ENCODE assay signal across 21 mouse cellular contexts in genomic region chr11:106054600-106054999, GRCm38 (mm10). TPM values are rescaled to one million over a fixed set of nuclear protein-coding genes. Genes with fewer than 3 reads are reported as not detected.
DNase-seq lines count a peak whose midpoint lies in the region; ATAC-seq lines count a peak whose summit lies in the region.
"Had no signal": no experiment of that assay in that cellular context is flagged by ENCODE, and none has a peak within 500 bp of the region (broad histone marks: within the 10 kb centered on the region; RNA-seq: fewer than 3 reads in every experiment).

No protein-coding gene starts in this region.

- no peaks in the 10 kb centered on the region for H3K9me3 ChIP-seq in megakaryocyte, embryonic 14.5 days
- H3K9me3 ChIP-seq in liver, embryonic 12.5 days (replicated peaks), result no peaks in the 10 kb centered on the region
- H3K9me3 ChIP-seq in liver, embryonic 16.5 days (replicated peaks; ENCODE audit: control insufficient read depth, low read length), result no peaks in the 10 kb centered on the region
- H3K9me3 ChIP-seq in forebrain, embryonic 15.5 days, result no peaks in the 10 kb centered on the region
- H3K9me3 ChIP-seq: embryonic facial prominence, embryonic 13.5 days; forebrain, embryonic 12.5 days; heart, embryonic 13.5 days; hindbrain, embryonic 13.5 days had no signal

- peak overlapping the region; percentile 12 for H3K4me3 ChIP-seq in megakaryocyte, embryonic 14.5 days (replicated peaks)
- H3K4me3 ChIP-seq in liver, embryonic 12.5 days, result no peak overlapping the region
- no peak overlapping the region for H3K4me3 ChIP-seq in liver, embryonic 16.5 days (ENCODE audit: low read depth, low read length)
- H3K4me3 ChIP-seq in forebrain, embryonic 15.5 days, result no peak overlapping the region
- H3K4me3 ChIP-seq: embryonic facial prominence, embryonic 13.5 days; forebrain, embryonic 12.5 days; heart, embryonic 13.5 days; hindbrain, embryonic 13.5 days had no signal

- ATAC-seq in megakaryocyte, adult 5-6 weeks (ENCODE audit: poor library complexity, severe bottlenecking), result no peak
- ATAC-seq in liver, embryonic 12.5 days, result peak; percentile 67
- peak; percentile 47 for ATAC-seq in liver, embryonic 16.5 days (ENCODE audit: low read depth)
- ATAC-seq in forebrain, embryonic 15.5 days (replicated peaks), result no peak
- ATAC-seq: activated CD4-positive, CD25-positive, alpha-beta regulatory T cell, adult 4 months; forebrain, postnatal 0 days; Patski had no signal

- H3K4me1 ChIP-seq in megakaryocyte, embryonic 14.5 days, result peaks cover 54% of the 10 kb centered on the region
- H3K4me1 ChIP-seq in liver, embryonic 12.5 days, result peaks cover 55% of the 10 kb centered on the region
- peaks cover 42% of the 10 kb centered on the region for H3K4me1 ChIP-seq in liver, embryonic 16.5 days (ENCODE audit: control insufficient read depth, low read depth, low read length)
- H3K4me1 ChIP-seq in forebrain, embryonic 15.5 days, result no peaks in the 10 kb centered on the region
- H3K4me1 ChIP-seq: embryonic facial prominence, embryonic 13.5 days; forebrain, embryonic 12.5 days; heart, embryonic 13.5 days; hindbrain, embryonic 13.5 days had no signal

- 52% methylated on average over 8 of the region's 8 CpGs for WGBS in liver, embryonic 12.5 days (ENCODE audit: insufficient replicate concordance)
- 54% methylated on average over 8 of the region's 8 CpGs for WGBS in liver, embryonic 16.5 days (ENCODE audit: insufficient replicate concordance)
- WGBS in forebrain, embryonic 15.5 days, result 96% methylated on average over 8 of the region's 8 CpGs

- H3K9ac ChIP-seq in liver, embryonic 12.5 days, result no peak overlapping the region
- no peak overlapping the region for H3K9ac ChIP-seq in liver, embryonic 16.5 days (ENCODE audit: low read depth, low read length)
- no peak overlapping the region for H3K9ac ChIP-seq in forebrain, embryonic 15.5 days (replicated peaks)
- H3K9ac ChIP-seq: embryonic facial prominence, embryonic 13.5 days; forebrain, embryonic 12.5 days; forebrain, postnatal 0 days; heart, embryonic 13.5 days; hindbrain, embryonic 13.5 days had no signal

- H3K27me3 ChIP-seq in megakaryocyte, embryonic 14.5 days (replicated peaks), result no peaks in the 10 kb centered on the region
- no peaks in the 10 kb centered on the region for H3K27me3 ChIP-seq in liver, embryonic 12.5 days (replicated peaks)
- no peaks in the 10 kb centered on the region for H3K27me3 ChIP-seq in liver, embryonic 16.5 days (ENCODE audit: control insufficient read depth, insufficient read depth, low read depth, low read length)
- H3K27me3 ChIP-seq in forebrain, embryonic 15.5 days, result no peaks in the 10 kb centered on the region
- H3K27me3 ChIP-seq: embryonic facial prominence, embryonic 13.5 days; forebrain, embryonic 12.5 days; heart, embryonic 13.5 days; hindbrain, embryonic 13.5 days; Patski had no signal

- intact Hi-C loops in heart, postnatal 10 days (cut with DNase I), result no loop called here

- peak overlapping the region; percentile 85 for H3K27ac ChIP-seq in liver, embryonic 12.5 days
- peak overlapping the region; percentile 59 for H3K27ac ChIP-seq in liver, embryonic 16.5 days (ENCODE audit: low read length)
- H3K27ac ChIP-seq in forebrain, embryonic 15.5 days (replicated peaks), result no peak overlapping the region
- H3K27ac ChIP-seq: embryonic facial prominence, embryonic 13.5 days; forebrain, embryonic 12.5 days; heart, embryonic 13.5 days; hindbrain, embryonic 13.5 days had no signal

- peaks cover 97% of the 10 kb centered on the region for H3K36me3 ChIP-seq in megakaryocyte, embryonic 14.5 days (replicated peaks; ENCODE audit: low read length)
- H3K36me3 ChIP-seq in liver, embryonic 12.5 days, result peaks cover 97% of the 10 kb centered on the region
- peaks cover 52% of the 10 kb centered on the region for H3K36me3 ChIP-seq in liver, embryonic 16.5 days (ENCODE audit: control insufficient read depth, insufficient read depth)
- peaks cover 95% of the 10 kb centered on the region for H3K36me3 ChIP-seq in forebrain, embryonic 15.5 days

- DNase-seq in layer of hippocampus, postnatal 36 days, result no peak
- no peak for DNase-seq in heart, postnatal 10 days
- DNase-seq: cerebellum, adult 11-12 months; cerebellum, adult 9-10 months; cerebellum, postnatal 25 days; forebrain, postnatal 0 days; gastrocnemius, postnatal 36 days; heart, adult 11 months had no signal

- peak overlapping the region; percentile 32; the same call in 1 of the 2 replicates for H3K4me2 ChIP-seq in liver, embryonic 12.5 days
- no peak overlapping the region for H3K4me2 ChIP-seq in liver, embryonic 16.5 days (ENCODE audit: low read depth, low read length)
- no peak overlapping the region for H3K4me2 ChIP-seq in forebrain, embryonic 15.5 days (replicated peaks)
- H3K4me2 ChIP-seq: embryonic facial prominence, embryonic 13.5 days; forebrain, embryonic 12.5 days; heart, embryonic 13.5 days; hindbrain, embryonic 13.5 days had no signal

RNA-seq across cellular contexts. Expression of gene Taco1, which starts 11.3 kb away (rescaled TPM):
- polyA plus RNA-seq in megakaryocyte, embryonic 14.5 days (2012; ENCODE audit: insufficient read depth, low replicate concordance), result 2.7 and 3.8 TPM in 2 replicates
- 2.9 and 4.2 TPM in 2 replicates for total RNA-seq in megakaryocyte, adult 5-6 weeks (2015)
- total RNA-seq in megakaryocyte, adult 5-6 weeks (2017), result 9.3 and 10.2 TPM in 2 replicates
- 9.6 and 10.6 TPM in 2 replicates for polyA plus RNA-seq in liver, embryonic 12.5 days (2016; fragmentation: Nextera tagmentation; extraction: Ambion mirVana)
- polyA plus RNA-seq in liver, embryonic 16.5 days (2015; fragmentation: Nextera tagmentation; extraction: Ambion mirVana), result 5.6 and 6.4 TPM in 2 replicates
- total RNA-seq in layer of hippocampus, postnatal 36 days (2021), result 10 to 100 TPM; 19.7 to 20.1 TPM
- total RNA-seq in heart, postnatal 10 days (2021), result 10 to 100 TPM; 49.4 to 50.1 TPM
- 7.2 and 7.3 TPM in 2 replicates for polyA plus RNA-seq in forebrain, embryonic 15.5 days (2015; fragmentation: Nextera tagmentation; extraction: Ambion mirVana)

RNA-seq across cellular contexts. Expression of gene Dcaf7, which starts 17.9 kb away (rescaled TPM):
- polyA plus RNA-seq in megakaryocyte, embryonic 14.5 days (2012; ENCODE audit: insufficient read depth, low replicate concordance), result 1.7 and 5.8 TPM in 2 replicates
- total RNA-seq in megakaryocyte, adult 5-6 weeks (2015), result 40.4 and 42.5 TPM in 2 replicates
- 45.6 and 49.4 TPM in 2 replicates for total RNA-seq in megakaryocyte, adult 5-6 weeks (2017)
- 41.5 and 43.0 TPM in 2 replicates for polyA plus RNA-seq in liver, embryonic 12.5 days (2016; fragmentation: Nextera tagmentation; extraction: Ambion mirVana)
- 25.1 and 27.5 TPM in 2 replicates for polyA plus RNA-seq in liver, embryonic 16.5 days (2015; fragmentation: Nextera tagmentation; extraction: Ambion mirVana)
- 100 to 1,000 TPM; 137 to 141 TPM for total RNA-seq in layer of hippocampus, postnatal 36 days (2021)
- 10 to 100 TPM; 54.6 to 57.6 TPM for total RNA-seq in heart, postnatal 10 days (2021)
- 118 and 120 TPM in 2 replicates for polyA plus RNA-seq in forebrain, embryonic 15.5 days (2015; fragmentation: Nextera tagmentation; extraction: Ambion mirVana)

RNA-seq across cellular contexts. Expression of gene Map3k3, which starts 29.8 kb away (rescaled TPM):
- polyA plus RNA-seq in megakaryocyte, embryonic 14.5 days (2012; ENCODE audit: insufficient read depth, low replicate concordance), result 1.5 and 1.6 TPM in 2 replicates
- 45.0 and 50.4 TPM in 2 replicates for total RNA-seq in megakaryocyte, adult 5-6 weeks (2015)
- 67.4 and 81.8 TPM in 2 replicates for total RNA-seq in megakaryocyte, adult 5-6 weeks (2017)
- 9.7 and 11.2 TPM in 2 replicates for polyA plus RNA-seq in liver, embryonic 12.5 days (2016; fragmentation: Nextera tagmentation; extraction: Ambion mirVana)
- 2.4 and 3.6 TPM in 2 replicates for polyA plus RNA-seq in liver, embryonic 16.5 days (2015; fragmentation: Nextera tagmentation; extraction: Ambion mirVana)
- total RNA-seq in layer of hippocampus, postnatal 36 days (2021), result 10 to 100 TPM; 29.3 to 33.8 TPM
- 10 to 100 TPM; 50.5 to 50.6 TPM for total RNA-seq in heart, postnatal 10 days (2021)
- polyA plus RNA-seq in forebrain, embryonic 15.5 days (2015; fragmentation: Nextera tagmentation; extraction: Ambion mirVana), result 14.2 TPM in 2 replicates

RNA-seq across cellular contexts. Expression of gene Kcnh6, which starts 46.7 kb away (rescaled TPM):
- not detected in 2 replicates for polyA plus RNA-seq in megakaryocyte, embryonic 14.5 days (2012; ENCODE audit: insufficient read depth, low replicate concordance)
- total RNA-seq in megakaryocyte, adult 5-6 weeks (2015), result 0.07 TPM in 1 of 2 replicates, not detected in the other
- not detected in 2 replicates for total RNA-seq in megakaryocyte, adult 5-6 weeks (2017)
- 0.06 and 0.08 TPM in 2 replicates for polyA plus RNA-seq in liver, embryonic 12.5 days (2016; fragmentation: Nextera tagmentation; extraction: Ambion mirVana)
- 0.05 and 0.08 TPM in 2 replicates for polyA plus RNA-seq in liver, embryonic 16.5 days (2015; fragmentation: Nextera tagmentation; extraction: Ambion mirVana)
- total RNA-seq in layer of hippocampus, postnatal 36 days (2021), result 1 to 10 TPM in 1 of 2 experiments, under 1 TPM in 1; 0.99 to 1.0 TPM
- under 1 TPM in 1 of 2 experiments, not detected in 1; 0.31 TPM for total RNA-seq in heart, postnatal 10 days (2021)
- 0.57 and 0.59 TPM in 2 replicates for polyA plus RNA-seq in forebrain, embryonic 15.5 days (2015; fragmentation: Nextera tagmentation; extraction: Ambion mirVana)
- total RNA-seq: gastrocnemius, adult 8-10 months; gastrocnemius, postnatal 36 days had no signal
- polyA plus RNA-seq: activated CD4-positive, CD25-positive, alpha-beta regulatory T cell, adult 4 months; C2C12; Patski had no signal

Comparison
In these comparisons a context has a peak if more than half of its experiments do, and no peak if none do; other contexts are left out.
1. ATAC-seq: peak in liver, embryonic 12.5 days (single experiment) and liver, embryonic 16.5 days (single experiment); none in megakaryocyte, adult 5-6 weeks (single experiment) and forebrain, embryonic 15.5 days (single experiment).